Mouse (Mus musculus) spleen, adult 10 weeks (tissue): ENCODE data around the gene Psg27. TPM values are rescaled to one million over a fixed set of nuclear protein-coding genes. Genes with fewer than 3 reads are reported as not detected.

Source experiments
- polyA plus RNA-seq: library from polyadenylated mRNA; stranded (reverse); fragments of 350-450 nt; fragmentation: Illumina TruSeq; extraction: RNeasy Lipid Tissue Mini Kit (QIAGEN cat#74804); gene quantifications from one replicate; pipeline ENCODE4 v1.2.3, GENCODE M21; 2015; ENCODE audit warnings: low replicate concordance; ENCODE audit not compliant: insufficient read depth

Psg27 gene
- not detected for polyA plus RNA-seq

DNA sequence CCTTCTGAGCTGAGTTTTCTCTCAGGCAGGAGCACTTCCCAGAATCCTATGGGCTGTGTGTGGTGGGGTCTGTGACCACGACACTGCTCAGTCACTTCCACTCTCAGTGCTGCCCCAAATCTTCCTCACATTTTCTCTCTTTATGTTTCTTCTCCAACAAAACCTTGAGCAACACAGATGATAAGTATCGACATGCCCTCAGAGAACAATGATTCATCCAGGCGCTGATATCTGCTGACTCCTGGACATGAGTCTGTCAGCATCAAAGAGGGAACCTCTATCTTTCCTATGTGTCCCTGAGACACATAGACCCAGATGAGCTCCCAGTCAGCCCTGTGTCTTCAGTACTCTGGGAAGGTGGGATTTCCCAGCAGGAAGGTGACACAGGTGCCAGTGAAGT is at the start of gene Psg27:
Gene Psg27 (minus strand): TSS at position 101 of the 400 bp plus-strand sequence.

DNA sequence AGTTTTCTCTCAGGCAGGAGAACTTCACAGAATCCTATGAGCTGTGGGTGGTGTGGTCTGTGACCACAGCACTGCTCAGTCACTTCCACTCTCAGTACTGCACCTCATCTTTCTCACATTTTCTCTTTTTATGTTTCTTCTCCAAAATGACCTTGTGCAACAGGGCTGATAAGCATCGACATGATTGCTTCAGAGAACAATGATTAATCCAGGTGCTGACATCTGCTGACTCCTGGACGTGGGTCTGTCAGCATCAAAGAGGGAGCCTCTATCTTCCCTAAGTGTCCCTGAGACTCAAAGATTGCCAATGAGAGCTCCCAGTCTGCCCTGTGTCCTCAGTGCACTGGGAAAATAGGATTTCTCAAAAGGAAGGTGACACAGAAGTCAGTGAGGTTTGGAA is 49.3 kb upstream of the Psg27 start, which contains the start of gene Psg23:
Gene Psg23 (minus strand): TSS at position 101 of the 400 bp plus-strand sequence.

DNA sequence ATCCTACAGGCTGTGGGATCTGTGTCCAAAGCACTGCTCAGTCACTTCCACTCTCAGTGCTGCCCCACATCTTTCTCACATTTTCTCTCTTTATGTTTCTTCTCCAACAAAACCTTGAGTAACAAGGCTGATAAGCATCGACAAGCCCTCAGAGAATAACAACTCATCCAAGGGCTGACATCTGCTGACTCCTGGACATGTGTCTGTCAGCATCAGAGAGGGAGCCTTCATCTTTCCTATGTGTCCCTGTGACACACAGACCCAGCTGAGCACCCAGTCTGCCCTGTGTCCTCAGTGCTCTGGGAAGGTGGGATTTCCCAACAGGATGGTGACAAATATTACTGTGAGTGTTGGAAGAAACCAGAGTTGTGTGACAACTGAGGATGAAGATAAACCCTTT is 34.9 kb downstream of the Psg27 start, which contains the start of gene Psg25:
Gene Psg25 (minus strand): TSS at position 101 of the 400 bp plus-strand sequence.

Other genes starting within 250 kb of the Psg27 start
- gene Psg18, start 212.3 kb downstream of the Psg27 start, polyA plus RNA-seq, result not detected
- gene Psg28, start 135.3 kb downstream of the Psg27 start, polyA plus RNA-seq, result not detected
- not detected for gene Psg26, start 83.1 kb downstream of the Psg27 start, polyA plus RNA-seq
- not detected for gene Psg25, start 35.0 kb downstream of the Psg27 start, polyA plus RNA-seq
- not detected for gene Psg23, start 49.2 kb upstream of the Psg27 start, polyA plus RNA-seq
- not detected for gene Psg21, start 89.4 kb upstream of the Psg27 start, polyA plus RNA-seq
- not detected for gene Psg20, start 118.9 kb upstream of the Psg27 start, polyA plus RNA-seq
- not detected for gene Psg22, start 150.8 kb upstream of the Psg27 start, polyA plus RNA-seq
- gene Psg19, start 231.2 kb upstream of the Psg27 start, polyA plus RNA-seq, result not detected